Mouse (Mus musculus) skeletal muscle tissue, adult 2 months (tissue): ENCODE results near the gene Lmo7.

ENCODE experiments used
- DNase-seq: peaks from one replicate; pipeline ENCODE4 v3.0.0-alpha.2; 2012; ENCODE audit warnings: low read depth, low spot score

Gene Lmo7

DNA sequence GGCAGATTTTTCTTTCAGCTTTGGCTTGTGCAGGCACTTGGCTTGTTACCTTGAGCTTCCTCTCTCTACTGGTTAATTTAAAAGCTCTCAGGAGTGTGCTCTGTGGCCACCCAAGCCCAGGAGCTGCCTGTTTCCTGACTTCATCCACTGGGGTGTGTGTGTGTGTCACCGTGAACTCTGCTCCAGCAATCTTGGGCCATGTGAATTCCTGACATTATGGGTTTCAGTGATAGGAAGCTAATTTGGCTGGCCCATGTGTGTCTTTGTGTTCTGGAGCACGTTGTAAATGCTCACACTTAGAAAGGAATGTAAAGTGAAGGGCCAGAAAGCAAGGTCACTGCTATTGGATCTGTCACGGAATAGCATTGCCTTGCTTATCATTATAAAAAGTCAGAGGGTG is 143.1 kb downstream of the Lmo7 start:
- DNase-seq, result no peak

DNA sequence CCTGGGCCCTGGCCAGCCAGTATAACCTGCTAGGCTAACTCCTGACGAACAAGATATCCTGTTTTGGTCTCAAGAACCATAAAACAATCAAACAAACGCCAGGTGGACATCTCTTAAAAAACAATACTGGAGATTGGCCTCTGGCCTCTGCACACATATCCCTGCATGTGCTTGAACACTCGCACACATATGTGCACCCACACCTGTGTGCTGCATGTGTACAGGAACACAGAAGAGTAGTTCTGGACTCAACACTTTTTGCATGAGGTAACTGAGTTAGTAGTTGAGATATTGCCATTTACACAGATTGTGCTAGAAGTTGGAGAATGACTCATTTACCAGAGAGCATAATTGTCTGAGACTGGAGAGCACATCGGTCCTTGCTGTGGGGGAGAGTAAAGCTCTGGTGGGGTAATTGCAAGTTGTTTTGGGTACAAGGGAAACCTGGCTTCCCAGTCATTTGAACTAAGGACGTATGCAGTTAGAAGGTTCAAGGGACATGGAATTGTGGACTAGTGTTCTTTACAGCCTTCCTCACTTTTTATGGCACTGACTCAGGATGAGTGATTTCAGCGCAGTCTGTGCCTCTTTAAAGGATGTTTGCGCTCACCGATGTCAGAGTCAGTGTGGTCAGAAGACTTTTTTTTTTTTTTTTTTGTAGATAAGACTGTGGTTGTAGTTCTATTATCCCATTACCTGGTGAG is 148.7 kb downstream of the Lmo7 start:
- DNase-seq, result no peak

- no peak for DNase-seq
These were observed 149.4 kb downstream of the Lmo7 start for GRCm38 (mm10) chr14:101879050-101879694.

DNA sequence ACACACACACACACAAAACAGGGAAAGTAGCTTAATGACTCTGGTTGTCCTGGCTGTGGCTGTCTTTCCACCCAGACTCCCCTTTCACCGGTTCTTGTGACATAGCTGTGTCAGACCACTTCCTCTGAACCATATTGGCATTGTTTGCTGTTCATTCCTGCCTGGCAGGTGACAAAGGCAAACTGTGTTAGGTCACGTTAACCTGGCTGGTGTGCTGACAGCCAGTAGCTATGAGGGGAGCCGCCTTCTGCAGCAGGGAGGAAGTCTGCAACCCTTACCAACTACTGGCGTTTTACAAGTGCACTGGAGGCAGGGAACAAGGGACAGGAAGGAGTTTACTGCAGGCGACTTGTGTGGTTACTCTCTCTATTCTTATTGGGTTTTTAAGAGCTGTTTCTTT is 153.2 kb downstream of the Lmo7 start:
- DNase-seq, result no peak

DNA sequence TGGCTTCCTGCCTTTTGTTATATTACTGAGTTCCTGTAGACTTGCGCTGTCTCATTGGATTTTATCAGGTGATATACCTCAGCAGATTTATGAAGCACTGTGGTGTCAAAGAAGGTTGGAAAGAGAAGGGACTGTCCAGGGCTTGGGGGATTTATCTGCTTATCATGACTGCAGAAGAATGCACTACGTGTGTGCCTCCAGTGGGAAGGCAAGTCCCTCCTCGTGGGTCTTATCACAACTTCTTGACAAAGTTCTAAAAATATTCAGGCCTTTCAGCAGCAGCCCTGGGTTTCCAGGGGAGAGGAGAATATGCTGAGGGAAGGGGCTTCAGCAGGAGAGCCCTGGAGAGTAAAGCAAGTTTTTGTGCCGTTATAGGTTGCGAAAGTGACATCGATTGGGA is 154.0 kb downstream of the Lmo7 start:
- no peak for DNase-seq

GRCm38 (mm10) chr14:101886320-101886719 is 156.6 kb downstream of the Lmo7 start:
- DNase-seq, result no peak

- no peak for DNase-seq
These were observed 162.2 kb downstream of the Lmo7 start for GRCm38 (mm10) chr14:101891903-101892448.

DNA sequence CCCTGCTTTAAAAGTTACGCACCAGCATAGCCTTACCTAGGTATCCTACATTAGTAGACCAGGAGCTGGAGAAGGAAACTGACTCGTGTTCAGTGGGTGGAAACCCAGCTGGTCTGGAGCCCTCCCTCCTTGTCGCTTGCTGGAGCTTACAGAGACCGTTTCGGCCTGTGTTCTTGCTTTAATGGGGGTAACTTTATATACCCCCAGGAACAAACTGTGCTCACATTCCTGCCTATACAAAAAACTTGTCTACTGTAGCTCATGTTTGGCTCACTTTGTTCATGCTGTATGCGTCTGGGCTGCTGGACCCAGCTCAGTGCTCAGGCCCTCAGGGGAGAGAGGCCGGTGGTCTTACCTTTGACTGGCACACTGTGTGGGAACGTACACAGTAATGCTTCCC is 162.7 kb downstream of the Lmo7 start:
- no peak for DNase-seq

GRCm38 (mm10) chr14:101893215-101893614 is 163.5 kb downstream of the Lmo7 start:
- no peak for DNase-seq

DNA sequence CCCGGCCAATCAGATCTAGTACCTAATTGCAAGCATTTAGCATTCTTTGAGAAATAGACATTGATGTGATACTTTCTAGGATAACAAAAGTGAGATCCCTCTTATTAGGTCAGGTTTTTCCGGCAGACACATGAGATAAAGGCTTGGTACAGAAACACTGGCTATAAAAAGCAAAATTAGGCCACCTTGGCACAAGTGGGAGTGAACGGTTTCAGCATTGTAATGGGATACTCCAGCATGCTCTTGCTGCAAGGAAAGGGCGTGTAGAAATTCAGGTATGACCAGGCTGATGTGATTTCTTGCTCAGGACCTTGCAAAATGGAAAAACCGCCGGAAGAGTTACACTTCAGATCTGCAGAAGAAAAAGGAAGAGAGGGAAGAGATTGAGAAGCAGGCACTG is 168.5 kb downstream of the Lmo7 start:
- DNase-seq, result no peak

DNA sequence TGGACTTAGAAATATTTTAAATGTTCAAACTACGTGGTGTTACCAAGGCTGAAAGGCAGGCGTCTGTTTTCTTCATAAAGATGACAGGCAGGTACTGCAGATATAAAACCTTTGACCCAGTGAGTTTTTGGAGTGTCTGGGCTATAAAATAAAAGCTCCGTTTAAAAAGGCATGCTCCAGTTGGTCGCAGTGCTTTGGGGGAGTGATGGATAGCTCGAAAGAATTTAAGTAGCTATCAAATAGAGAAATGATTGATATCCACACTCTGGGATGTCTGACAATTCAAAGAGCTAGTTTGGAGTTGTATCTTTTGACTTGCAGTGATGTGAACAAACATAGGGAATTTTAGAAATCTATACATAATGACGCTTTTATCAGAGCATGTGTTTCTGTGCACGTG is 171.7 kb downstream of the Lmo7 start:
- DNase-seq, result no peak

DNA sequence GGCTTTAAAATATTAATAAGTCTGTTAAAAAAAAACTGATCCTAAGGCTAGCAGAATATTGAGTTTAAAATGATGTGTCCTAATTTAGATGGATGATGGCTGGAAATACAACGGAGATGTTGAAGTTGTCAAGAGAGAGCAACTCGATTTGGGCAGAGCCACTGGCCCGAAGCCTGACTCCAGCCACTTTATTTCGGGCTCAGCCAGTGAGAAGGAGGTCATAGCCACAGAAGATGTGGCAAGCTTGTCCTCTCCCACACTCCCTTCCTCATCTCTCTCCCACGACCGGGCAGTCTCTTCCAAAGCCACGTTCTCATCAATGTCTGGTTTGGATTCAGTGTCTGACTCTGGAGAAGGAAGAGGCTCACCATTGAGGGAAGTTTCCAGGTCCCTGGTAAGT is 172.2 kb downstream of the Lmo7 start:
- no peak for DNase-seq

- no peak for DNase-seq
These were observed 174.0 kb downstream of the Lmo7 start for GRCm38 (mm10) chr14:101903722-101904121.

DNA sequence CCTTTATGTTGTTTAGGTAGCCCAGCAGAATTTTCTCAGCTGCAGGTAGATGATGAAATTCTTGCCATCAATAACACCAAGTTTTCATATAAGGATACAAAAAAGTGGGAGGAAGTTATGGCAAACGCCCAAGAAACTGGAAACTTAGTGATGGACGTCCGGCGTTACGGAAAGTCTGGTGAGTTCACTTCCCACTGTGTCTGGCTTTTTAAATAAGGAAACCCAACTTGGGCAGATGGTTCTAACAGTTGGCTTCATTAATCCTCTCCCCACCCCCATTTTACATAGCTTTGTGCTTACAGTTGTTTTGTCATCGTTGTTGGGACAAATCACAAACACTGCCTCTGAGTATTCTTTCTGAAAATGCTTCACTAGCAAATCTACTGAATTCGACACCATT is 182.2 kb downstream of the Lmo7 start:
- peak; percentile 17 for DNase-seq

GRCm38 (mm10) chr14:101912392-101912791 is 182.6 kb downstream of the Lmo7 start:
- no peak for DNase-seq

DNA sequence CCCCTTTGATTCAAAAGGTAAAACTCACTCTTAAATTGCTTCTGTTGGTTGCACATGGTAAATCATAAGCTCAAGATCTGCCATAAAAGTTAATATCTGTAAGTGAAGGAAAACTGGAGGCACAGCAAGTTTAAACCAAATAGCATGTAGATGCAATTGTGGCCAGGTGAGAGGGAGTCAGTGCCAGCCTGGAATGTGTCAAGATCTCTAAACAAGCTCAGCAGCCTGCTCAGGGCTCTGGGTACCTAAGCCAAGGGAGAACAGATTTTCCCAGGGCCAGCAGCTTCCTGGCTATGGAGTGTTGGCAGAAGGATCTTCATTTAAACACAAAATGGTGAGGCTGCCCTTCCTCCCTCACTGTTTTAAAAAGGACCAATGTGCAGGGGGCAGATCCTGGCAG is 184.6 kb downstream of the Lmo7 start:
- no peak for DNase-seq

DNA sequence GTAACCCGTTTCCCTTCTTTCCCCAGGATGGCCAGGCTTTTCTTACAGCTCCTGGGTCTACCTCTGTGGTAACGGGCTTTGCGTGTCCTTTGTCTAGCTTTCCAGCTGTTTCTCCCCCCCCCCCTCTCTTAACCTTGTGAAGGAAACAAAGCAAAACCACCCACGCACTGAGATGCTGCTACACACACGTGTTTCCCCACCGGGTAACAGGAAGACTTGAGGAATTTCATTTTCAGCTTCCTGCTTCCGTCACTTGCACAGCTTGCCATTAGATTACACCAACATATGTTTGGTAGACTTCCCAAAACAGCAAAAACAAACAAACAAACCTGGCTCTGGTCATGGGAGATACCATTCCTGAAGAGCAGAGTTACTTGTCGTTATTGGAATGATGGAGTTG is 186.1 kb downstream of the Lmo7 start:
- peak; percentile 35 for DNase-seq

DNA sequence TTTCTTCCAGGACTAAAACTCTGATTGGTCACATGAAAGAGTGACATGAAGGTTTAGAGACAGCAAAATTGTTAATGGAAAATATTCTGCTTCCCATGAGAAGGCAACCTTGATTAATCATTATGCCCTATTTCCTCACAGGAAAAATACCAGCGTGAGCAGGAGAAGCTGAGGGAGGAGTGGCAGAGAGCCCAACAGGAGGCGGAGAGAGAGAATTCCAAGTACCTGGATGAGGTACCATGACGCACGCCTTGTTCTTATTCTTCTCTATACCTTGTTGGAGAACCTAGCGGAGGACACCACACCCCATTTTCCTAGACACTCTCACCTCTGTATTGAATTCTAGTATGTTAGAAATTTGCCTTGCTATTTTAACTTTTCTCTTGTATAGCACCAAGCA is 188.7 kb downstream of the Lmo7 start:
- no peak for DNase-seq

DNA sequence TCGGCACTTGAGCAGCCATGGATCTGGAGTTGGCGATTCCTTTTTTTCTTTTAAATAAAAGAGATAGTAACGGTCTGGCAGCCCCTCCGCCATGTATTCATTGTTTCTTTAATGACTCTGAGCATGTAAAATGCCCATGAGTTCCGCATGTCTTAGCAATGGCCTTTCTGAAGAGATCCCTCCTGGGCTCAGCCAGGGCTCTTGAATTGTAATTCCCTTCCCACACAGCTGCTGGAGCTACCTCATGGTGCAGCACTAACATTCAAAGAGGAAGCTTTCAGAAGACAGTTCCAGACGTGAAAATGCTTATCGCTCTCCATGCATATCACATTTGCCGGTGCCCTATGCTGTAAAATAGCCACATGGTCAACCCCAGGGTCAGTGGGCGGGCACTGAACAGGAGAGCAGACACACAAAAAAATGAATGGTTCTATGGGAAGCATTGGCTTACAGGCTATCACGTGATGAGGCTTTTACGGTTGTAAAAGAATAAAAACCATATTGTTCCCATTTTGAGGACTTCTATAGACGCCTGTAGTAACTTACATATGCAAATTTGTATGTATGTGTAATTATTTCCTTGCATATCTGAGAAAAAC is 198.0 kb downstream of the Lmo7 start:
- DNase-seq, result no peak

DNA sequence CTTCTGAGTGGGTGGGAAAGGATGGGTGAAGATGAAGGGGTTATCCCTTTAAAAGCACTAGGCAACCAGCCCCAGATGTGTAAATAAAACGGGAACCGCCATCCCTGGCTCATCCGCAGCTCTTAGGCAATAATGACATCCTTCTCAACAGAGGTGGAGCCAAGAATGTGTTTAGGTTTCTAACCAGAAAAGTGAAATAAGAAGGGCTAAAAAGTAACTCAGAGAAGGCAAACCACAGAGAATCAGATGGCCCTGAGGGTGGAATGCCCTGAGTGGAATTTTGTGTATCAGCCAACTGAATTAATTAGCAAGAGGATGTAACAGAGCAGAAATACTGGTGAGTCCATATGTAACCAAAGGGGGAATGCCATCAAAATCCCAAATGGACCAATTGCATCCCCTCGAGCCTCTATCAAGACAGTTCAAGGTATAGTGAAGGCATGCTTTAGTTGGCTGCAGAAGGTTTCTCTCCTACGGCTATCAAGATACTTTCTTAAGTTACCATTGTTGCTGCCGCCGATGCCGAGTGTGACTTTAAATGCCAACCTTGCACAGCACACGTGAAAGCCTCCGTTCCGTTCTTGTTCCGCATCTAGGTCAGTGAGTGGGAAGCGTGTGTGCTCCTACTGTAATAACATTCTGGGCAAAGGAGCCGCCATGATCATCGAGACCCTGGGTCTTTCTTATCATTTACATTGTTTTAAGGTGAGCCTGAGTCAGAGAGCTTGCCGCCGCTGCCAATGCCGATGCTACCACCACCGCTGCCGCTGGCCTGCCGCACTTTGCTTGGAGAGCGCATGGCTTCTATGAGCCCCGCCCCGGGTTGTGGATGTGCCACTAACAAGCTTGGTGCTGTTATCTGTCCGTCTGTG is 201.1 kb downstream of the Lmo7 start:
- no peak for DNase-seq

- DNase-seq, result no peak
These were observed 201.6 kb downstream of the Lmo7 start for GRCm38 (mm10) chr14:101931448-101931750.

DNA sequence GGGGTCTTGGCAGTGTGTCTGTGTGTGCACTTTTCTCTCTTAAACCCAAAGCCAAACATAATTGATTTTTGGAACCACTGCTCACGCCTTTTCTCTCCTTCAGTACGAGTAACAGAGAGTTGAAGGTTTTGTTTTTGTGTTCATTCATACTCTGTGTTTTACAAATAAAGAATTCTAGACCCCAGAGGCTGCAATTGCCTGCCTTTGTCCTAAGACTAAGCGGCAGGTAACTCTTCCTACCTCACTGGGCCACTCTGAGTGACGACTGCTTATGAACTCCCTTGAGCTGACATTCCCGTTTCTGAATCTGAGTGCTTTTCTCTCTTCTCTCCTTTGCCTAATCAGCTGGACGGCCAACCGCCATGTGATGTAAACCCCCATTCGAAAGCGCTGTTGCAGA is 203.8 kb downstream of the Lmo7 start:
- no peak for DNase-seq
